Mouse (Mus musculus) liver, postnatal 0 days (tissue): ENCODE measurements around the gene Crybb2. TPM values are rescaled to one million over a fixed set of nuclear protein-coding genes. Genes with fewer than 3 reads are reported as not detected.

Source experiments
- ATAC-seq: fragments of 200-750 bp; cut with Nextera tagmentation; 2 replicates; pipeline ENCODE4 v1.8.0; 2017; ENCODE audit warnings: mild to moderate bottlenecking, moderate library complexity
- DNase-seq: peaks from one replicate; pipeline ENCODE4 v3.0.0-alpha.2; 2016
- H3K27ac ChIP-seq: fragments of 300-500 bp; sonication (generic); 2 replicates; pipeline ENCODE4 v1.5.1; 2014; ENCODE audit warnings: antibody characterized with exemption, moderate library complexity, mild to moderate bottlenecking, low read depth
- H3K27me3 ChIP-seq: fragments of 300-500 bp; sonication (generic); 2 replicates; pipeline ENCODE4 v1.6.1; 2014; ENCODE audit warnings: low read length, control low read depth, mixed read lengths; ENCODE audit not compliant: insufficient read depth
- H3K36me3 ChIP-seq: fragments of 300-500 bp; sonication (generic); replicated peaks from 2 replicates; pipeline ENCODE4 v1.6.1; 2014; ENCODE audit warnings: mild to moderate bottlenecking, control low read depth, low read length, moderate library complexity, mixed read lengths; ENCODE audit not compliant: insufficient read depth
- H3K4me1 ChIP-seq: fragments of 300-500 bp; sonication (generic); 2 replicates; pipeline ENCODE4 v1.6.1; 2014; ENCODE audit warnings: antibody characterized with exemption, mild to moderate bottlenecking, control low read depth; ENCODE audit not compliant: insufficient read depth
- H3K4me2 ChIP-seq: fragments of 300-500 bp; sonication (generic); 2 replicates; pipeline ENCODE4 v1.6.1; 2014; ENCODE audit warnings: low read depth, mild to moderate bottlenecking, low read length, moderate library complexity, mixed read lengths
- H3K4me3 ChIP-seq: fragments of 300-500 bp; sonication (generic); 2 replicates; pipeline ENCODE4 v1.5.1; 2014; ENCODE audit warnings: low read depth, low read length
- H3K9ac ChIP-seq: fragments of 300-500 bp; sonication (generic); replicated peaks from 2 replicates; pipeline ENCODE4 v1.6.1; 2014; ENCODE audit warnings: mild to moderate bottlenecking, moderate library complexity
- H3K9me3 ChIP-seq: fragments of 300-500 bp; sonication (generic); 2 replicates; pipeline ENCODE4 v1.6.1; 2016; ENCODE audit warnings: mild to moderate bottlenecking, control low read depth, low read length, mixed read lengths
- CTCF ChIP-seq: sonication (generic); IDR thresholded peaks from 2 replicates; pipeline ENCODE4 v1.5.1; 2016; ENCODE audit warnings: antibody characterized with exemption, low read depth
- EP300 ChIP-seq: IDR thresholded peaks from 2 replicates; pipeline ENCODE4 v1.6.1; 2016; ENCODE audit warnings: antibody characterized with exemption, low read depth, mild to moderate bottlenecking
- WGBS: fragments of 180-500 bp; shearing (Covaris S2); extraction: QIAGEN DNeasy Blood & Tissue Kit; methylation state at CpG from one replicate; pipeline ENCODE4 v1.1.7; 2014; ENCODE audit not compliant: insufficient replicate concordance; 5-methylcytosine and 5-hydroxymethylcytosine counted together
- polyA plus RNA-seq: library from polyadenylated mRNA; unstranded; fragments of >200 nt; fragmentation: Nextera tagmentation; extraction: Ambion mirVana; gene quantifications from 2 replicates; pipeline ENCODE4 v1.2.1, GENCODE M21; 2015

Crybb2 gene
- polyA plus RNA-seq, 1 experiment from 2014 or later: not detected

DNA sequence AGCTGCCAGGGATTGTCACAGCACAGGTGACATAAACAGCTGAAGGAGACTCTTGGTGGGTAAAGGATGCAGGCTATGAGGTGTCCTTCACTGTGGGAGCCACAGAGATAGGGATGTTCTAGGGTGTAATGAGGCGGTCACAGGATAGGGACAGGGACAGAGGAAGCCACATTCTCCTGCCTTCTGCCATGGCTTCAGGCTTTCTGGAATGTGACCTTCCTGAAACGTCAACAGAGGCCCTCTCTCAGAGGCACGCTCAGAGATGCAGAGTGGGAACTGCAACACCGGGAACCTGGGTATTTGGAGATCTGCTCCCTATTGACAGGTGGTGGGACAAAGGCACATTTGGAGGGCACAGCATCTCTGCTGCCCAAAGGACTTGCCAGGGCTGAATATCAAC lies 17.1 kb upstream of the Crybb2 start:
- 57% methylated on average over 4 of the region's 4 CpGs for WGBS
- Histone ChIP-seq H3K4me2 (no peak overlapping the region), H3K4me1 (no peaks in the 10 kb centered on the region), H3K9me3 (no peaks in the 10 kb centered on the region), H3K9ac (no peak overlapping the region), H3K36me3 (peaks cover 18% of the 10 kb centered on the region), H3K27me3 (no peaks in the 10 kb centered on the region), H3K4me3 (no peak overlapping the region), H3K27ac (no peak overlapping the region)
- DNase-seq (no peak), ATAC-seq (no peak)
- TF ChIP-seq CTCF: no peak
- no peak for TF ChIP-seq EP300

DNA sequence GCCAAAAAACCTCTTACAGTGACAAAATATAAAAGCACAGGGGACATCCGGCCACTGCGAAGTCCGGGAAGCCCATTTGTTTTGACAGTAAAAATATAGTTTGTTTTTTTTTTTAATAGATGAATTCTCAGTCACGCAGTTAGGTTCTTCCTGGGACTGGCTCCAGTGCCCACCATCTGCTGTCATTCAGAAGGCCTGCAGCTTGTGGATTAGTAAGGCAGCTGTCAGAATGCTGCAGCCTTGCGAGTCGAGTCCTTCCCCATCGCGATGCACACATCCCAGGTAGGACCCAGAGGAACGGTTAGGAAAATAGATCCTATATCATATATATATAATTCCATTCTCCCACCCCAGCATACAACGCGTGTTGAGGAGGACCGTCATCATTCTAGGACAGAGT lies 16.5 kb upstream of the Crybb2 start:
- TF ChIP-seq CTCF (no peak), EP300 (no peak)
- Histone ChIP-seq H3K4me1 (no peaks in the 10 kb centered on the region), H3K27ac (no peak overlapping the region), H3K4me3 (no peak overlapping the region), H3K27me3 (no peaks in the 10 kb centered on the region), H3K36me3 (peaks cover 13% of the 10 kb centered on the region), H3K4me2 (no peak overlapping the region), H3K9me3 (no peaks in the 10 kb centered on the region), H3K9ac (no peak overlapping the region)
- DNase-seq (no peak), ATAC-seq (no peak)
- WGBS: 76% methylated on average over 12 of the region's 12 CpGs

DNA sequence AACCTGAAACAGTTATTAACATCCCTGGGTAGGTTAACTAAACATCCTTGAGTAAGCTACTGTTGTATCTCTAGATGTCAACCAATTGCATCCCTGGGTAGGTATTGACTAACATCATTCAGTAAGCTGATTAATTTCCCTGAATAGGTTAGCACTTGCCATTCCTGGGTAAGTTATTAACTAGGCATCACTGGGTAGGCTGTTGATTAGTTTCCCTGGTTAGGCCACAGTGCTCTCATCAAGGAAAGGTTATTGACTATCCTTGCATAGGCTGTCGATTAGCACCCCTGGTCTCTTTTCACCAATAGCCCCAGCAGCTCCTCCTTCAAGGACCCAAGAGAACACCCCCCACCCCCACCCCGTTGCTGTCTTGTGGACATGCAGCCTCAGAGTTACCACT lies 16.0 kb upstream of the Crybb2 start:
- 53% methylated on average over 2 of the region's 2 CpGs for WGBS

DNA sequence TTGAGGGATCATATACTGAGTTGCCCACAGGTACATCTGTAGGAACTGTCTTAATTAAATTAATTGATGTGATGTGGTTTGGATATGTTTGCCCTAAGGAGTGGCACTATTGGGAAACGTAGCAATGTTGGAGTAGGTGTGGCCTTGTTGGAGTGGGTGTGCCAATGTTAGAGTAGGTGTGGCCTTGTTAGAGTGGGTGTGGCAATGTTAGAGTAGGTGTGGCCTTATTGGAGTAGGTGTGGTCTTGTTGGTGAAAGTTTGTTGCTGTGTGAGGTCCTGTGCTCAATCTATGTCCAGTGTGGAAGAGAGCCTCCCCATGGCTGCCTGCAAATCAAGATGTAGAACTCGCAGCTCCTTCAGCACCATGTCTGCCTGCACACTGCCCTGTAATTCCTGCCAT lies 14.4 kb upstream of the Crybb2 start:
- Histone ChIP-seq H3K9ac (no peak overlapping the region), H3K27me3 (no peaks in the 10 kb centered on the region), H3K4me2 (no peak overlapping the region), H3K9me3 (no peaks in the 10 kb centered on the region), H3K36me3 (no peaks in the 10 kb centered on the region), H3K4me3 (no peak overlapping the region), H3K4me1 (no peaks in the 10 kb centered on the region), H3K27ac (no peak overlapping the region)
- DNase-seq: no peak
- ATAC-seq: no peak
- 82% methylated on average over 2 of the region's 2 CpGs for WGBS
- TF ChIP-seq EP300 (no peak), CTCF (no peak)

More for the DNA sequence above, 16.0 kb upstream of the Crybb2 start:
- Histone ChIP-seq H3K4me2 (no peak overlapping the region), H3K27ac (no peak overlapping the region), H3K36me3 (peaks cover 10% of the 10 kb centered on the region; the same call in 1 of the 2 replicates), H3K9ac (no peak overlapping the region), H3K9me3 (no peaks in the 10 kb centered on the region), H3K27me3 (no peaks in the 10 kb centered on the region), H3K4me3 (no peak overlapping the region), H3K4me1 (no peaks in the 10 kb centered on the region)
- no peak for TF ChIP-seq EP300
- TF ChIP-seq CTCF: no peak
- DNase-seq (no peak), ATAC-seq (peak; percentile 32; the same call in 1 of the 2 replicates)

DNA sequence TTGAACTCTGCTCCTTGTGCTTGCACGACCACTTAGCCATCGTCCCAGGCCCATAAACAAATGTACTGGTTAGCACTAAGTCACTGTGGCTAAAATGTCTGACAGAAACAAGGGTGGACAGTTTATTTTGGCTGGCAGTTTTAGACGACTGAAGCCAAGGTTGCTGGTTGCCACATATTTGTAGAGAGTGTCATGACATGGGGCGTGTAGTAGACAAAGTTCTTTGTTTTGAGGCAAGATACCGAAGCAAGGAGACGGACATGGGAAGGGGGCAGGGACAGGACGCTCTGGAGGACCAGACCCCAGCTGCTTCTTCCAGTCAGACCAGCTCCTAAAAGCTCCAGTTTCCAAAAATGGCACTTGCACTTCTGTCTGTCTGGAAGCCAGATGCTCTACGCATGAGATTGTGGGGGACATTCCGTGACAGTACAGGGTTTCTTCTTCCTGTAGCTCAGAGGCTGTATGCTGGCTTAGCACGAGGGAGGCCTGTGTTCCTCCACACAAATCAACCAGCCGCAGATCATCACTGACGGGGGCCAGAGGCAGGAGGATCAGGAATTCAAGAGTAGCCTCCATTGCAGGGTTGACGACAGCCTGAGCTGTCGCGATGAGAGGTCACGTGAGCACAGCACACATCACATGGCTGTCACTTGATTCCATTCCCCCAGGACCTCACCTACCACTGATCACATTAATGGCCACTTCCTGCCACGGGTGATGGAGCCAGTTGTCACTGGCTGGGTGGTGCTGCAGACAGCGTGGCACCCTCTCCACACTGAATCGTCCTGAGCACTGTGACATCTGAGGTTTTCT lies 12.6 kb upstream of the Crybb2 start:
- H3K27me3 ChIP-seq: no peaks in the 10 kb centered on the region
- H3K36me3 ChIP-seq: no peaks in the 10 kb centered on the region
- WGBS: 55% methylated on average over 19 of the region's 19 CpGs
- H3K4me3 ChIP-seq: no peak overlapping the region
- H3K4me2 ChIP-seq: no peak overlapping the region
- H3K9ac ChIP-seq: no peak overlapping the region
- no peaks in the 10 kb centered on the region for H3K9me3 ChIP-seq
- H3K27ac ChIP-seq: no peak overlapping the region; the same call in 1 of the 2 replicates
- peak; percentile 26 for ATAC-seq
- DNase-seq: no peak
- no peak for TF ChIP-seq CTCF
- no peak for TF ChIP-seq EP300
- no peaks in the 10 kb centered on the region for H3K4me1 ChIP-seq

DNA sequence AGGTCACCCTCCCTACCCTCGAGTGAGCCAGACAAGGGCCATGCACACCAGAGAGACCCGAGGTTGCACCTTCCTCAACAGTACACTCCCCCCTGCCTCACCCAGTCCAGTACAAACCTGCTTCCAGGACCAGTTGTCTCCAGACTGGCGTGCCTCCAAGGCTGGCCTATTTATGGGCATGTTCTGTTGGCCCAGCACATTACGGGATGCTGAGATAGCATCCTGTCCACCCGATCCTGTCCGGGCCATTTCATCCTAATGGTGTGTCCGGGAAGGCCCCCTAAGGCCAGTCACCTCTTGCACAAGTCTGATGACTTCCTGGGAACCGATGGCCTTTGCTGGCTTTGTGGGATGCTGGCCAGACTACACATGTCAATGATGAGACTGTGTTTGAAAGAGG lies 11.5 kb upstream of the Crybb2 start, which contains the start of gene Crybb3:
Crybb3 (minus strand) TSS at position 146 of the 400 bp plus-strand sequence.
- DNase-seq (no peak), ATAC-seq (0 out of 2 replicates have a peak, but pooled peaks have one; percentile 8)
- Histone ChIP-seq H3K4me1 (no peaks in the 10 kb centered on the region), H3K4me2 (no peak within 1 kb of the TSS), H3K9me3 (no peaks in the 10 kb centered on the region), H3K27me3 (no peaks in the 10 kb centered on the region), H3K36me3 (no peaks in the 10 kb centered on the region), H3K9ac (no peak within 1 kb of the TSS), H3K4me3 (no peak within 1 kb of the TSS), H3K27ac (no peak within 1 kb of the TSS; the same call in 1 of the 2 replicates)
- WGBS: 53% methylated on average over 8 of the region's 8 CpGs
- TF ChIP-seq CTCF (no peak), EP300 (no peak)
